Mouse (Mus musculus) hindbrain, embryonic 12.5 days (tissue): ENCODE data around the gene Gm17581. TPM values are rescaled to one million over a fixed set of nuclear protein-coding genes. Genes with fewer than 3 reads are reported as not detected.
"Not testable (repeated sequence)": the region's sequence is repeated elsewhere in the genome, so short reads cannot be mapped to it uniquely, and the experiment has no call there.

ENCODE experiments used
- ATAC-seq: fragments of 200-750 bp; cut with Nextera tagmentation; 2 replicates; pipeline ENCODE4 v1.8.0; 2017; ENCODE audit warnings: moderate TSS enrichment; ENCODE audit not compliant: low FRiP score
- H3K27ac ChIP-seq: fragments of 300-500 bp; sonication (generic); 2 replicates; pipeline ENCODE4 v1.5.1; 2016; ENCODE audit warnings: mild to moderate bottlenecking
- H3K27me3 ChIP-seq: fragments of 300-500 bp; sonication (generic); 2 replicates; pipeline ENCODE4 v1.6.1; 2016; ENCODE audit warnings: mild to moderate bottlenecking
- H3K36me3 ChIP-seq: fragments of 300-500 bp; sonication (generic); 2 replicates; pipeline ENCODE4 v1.6.1; 2016; ENCODE audit warnings: mild to moderate bottlenecking
- H3K4me1 ChIP-seq: fragments of 300-500 bp; sonication (generic); 2 replicates; pipeline ENCODE4 v1.6.1; 2016
- H3K4me2 ChIP-seq: fragments of 300-500 bp; sonication (generic); replicated peaks from 2 replicates; pipeline ENCODE4 v1.6.1; 2016; ENCODE audit warnings: mild to moderate bottlenecking
- H3K4me3 ChIP-seq: fragments of 300-500 bp; sonication (generic); 2 replicates; pipeline ENCODE4 v1.5.1; 2016; ENCODE audit warnings: mild to moderate bottlenecking
- H3K9ac ChIP-seq: fragments of 300-500 bp; sonication (generic); 2 replicates; pipeline ENCODE4 v1.6.1; 2016; ENCODE audit warnings: mild to moderate bottlenecking, moderate library complexity
- H3K9me3 ChIP-seq: fragments of 300-500 bp; sonication (generic); replicated peaks from 2 replicates; pipeline ENCODE4 v1.6.1; 2016; ENCODE audit warnings: mild to moderate bottlenecking
- WGBS: fragments of 180-500 bp; shearing (Covaris S2); methylation state at CpG from one replicate; pipeline ENCODE4 v1.1.7; 2016; 5-methylcytosine and 5-hydroxymethylcytosine counted together
- polyA plus RNA-seq: library from polyadenylated mRNA; unstranded; fragments of >200 nt; fragmentation: Nextera tagmentation; extraction: Ambion mirVana; gene quantifications from 2 replicates; pipeline ENCODE4 v1.2.1, GENCODE M21; 2016

Gm17581 gene
- not detected in 2 replicates for polyA plus RNA-seq

GRCm38 (mm10) chr2:155735766-155736165 is at the start of gene Gm17581:
TSS of gene Gm17581 (minus strand) at chr2:155735866.
- not testable (repeated sequence) for H3K4me3 ChIP-seq, H3K27me3 ChIP-seq, H3K36me3 ChIP-seq, H3K4me2 ChIP-seq, H3K4me1 ChIP-seq, H3K9me3 ChIP-seq, H3K27ac ChIP-seq, ATAC-seq, H3K9ac ChIP-seq
- 89% methylated on average over 5 of the region's 5 CpGs for WGBS

GRCm38 (mm10) chr2:155784534-155784933 is 48.9 kb upstream of the Gm17581 start:
- H3K27ac ChIP-seq = no peak overlapping the region
- H3K4me2 ChIP-seq = no peak overlapping the region
- H3K4me3 ChIP-seq = no peak overlapping the region
- H3K9ac ChIP-seq = no peak overlapping the region
- ATAC-seq = no peak
- H3K4me1 ChIP-seq = no peaks in the 10 kb centered on the region
- H3K27me3 ChIP-seq = peaks cover 5% of the 10 kb centered on the region; the same call in 1 of the 2 replicates
- no peaks in the 10 kb centered on the region for H3K9me3 ChIP-seq
- 75% methylated on average over 6 of the region's 6 CpGs for WGBS
- no peaks in the 10 kb centered on the region for H3K36me3 ChIP-seq

- H3K9ac ChIP-seq = no peak overlapping the region
- H3K36me3 ChIP-seq = no peaks in the 10 kb centered on the region
- H3K27ac ChIP-seq = no peak overlapping the region
- no peaks in the 10 kb centered on the region for H3K9me3 ChIP-seq
- peaks cover 30% of the 10 kb centered on the region for H3K4me1 ChIP-seq
- WGBS = 86% methylated on average over 3 of the region's 3 CpGs
- no peak overlapping the region for H3K4me2 ChIP-seq
- ATAC-seq = no peak
- no peak overlapping the region for H3K4me3 ChIP-seq
- H3K27me3 ChIP-seq = peaks cover 18% of the 10 kb centered on the region
These were observed 43.8 kb upstream of the Gm17581 start for GRCm38 (mm10) chr2:155779506-155779905.

GRCm38 (mm10) chr2:155779066-155779465 is 43.4 kb upstream of the Gm17581 start:
- Histone ChIP-seq H3K4me2 (no peak overlapping the region), H3K9ac (0 out of 2 replicates have a peak overlapping the region, but pooled peaks have one; percentile 23), H3K4me3 (no peak overlapping the region), H3K27me3 (peaks cover 23% of the 10 kb centered on the region), H3K9me3 (no peaks in the 10 kb centered on the region), H3K36me3 (no peaks in the 10 kb centered on the region), H3K27ac (no peak overlapping the region), H3K4me1 (peaks cover 30% of the 10 kb centered on the region)
- no peak for ATAC-seq
- WGBS = 58% methylated on average over 7 of the region's 7 CpGs

GRCm38 (mm10) chr2:155778004-155778403 is 42.3 kb upstream of the Gm17581 start:
- peak overlapping the region; percentile 30 for H3K4me2 ChIP-seq
- peaks cover 30% of the 10 kb centered on the region for H3K4me1 ChIP-seq
- H3K27ac ChIP-seq = no peak overlapping the region
- peaks cover 33% of the 10 kb centered on the region for H3K27me3 ChIP-seq
- H3K36me3 ChIP-seq = no peaks in the 10 kb centered on the region
- H3K9ac ChIP-seq = no peak overlapping the region
- H3K4me3 ChIP-seq = no peak overlapping the region
- ATAC-seq = no peak
- no peaks in the 10 kb centered on the region for H3K9me3 ChIP-seq
- WGBS = 46% methylated on average over 6 of the region's 6 CpGs

GRCm38 (mm10) chr2:155777688-155777985 is 42.0 kb upstream of the Gm17581 start:
- H3K4me2 ChIP-seq = peak overlapping the region; percentile 30
- no peaks in the 10 kb centered on the region for H3K9me3 ChIP-seq
- ATAC-seq = no peak
- WGBS = 64% methylated on average over 4 of the region's 4 CpGs
- H3K4me3 ChIP-seq = no peak overlapping the region
- H3K27me3 ChIP-seq = peaks cover 35% of the 10 kb centered on the region
- no peaks in the 10 kb centered on the region for H3K36me3 ChIP-seq
- no peak overlapping the region for H3K9ac ChIP-seq
- H3K4me1 ChIP-seq = peaks cover 30% of the 10 kb centered on the region
- no peak overlapping the region for H3K27ac ChIP-seq

- 0 out of 2 replicates have a peak overlapping the region, but pooled peaks have one; percentile 14 for H3K9ac ChIP-seq
These were observed 41.4 kb upstream of the Gm17581 start for GRCm38 (mm10) chr2:155776824-155777687.

GRCm38 (mm10) chr2:155775685-155776263 is 40.1 kb upstream of the Gm17581 start:
- no peaks in the 10 kb centered on the region for H3K36me3 ChIP-seq
- H3K9ac ChIP-seq = peak overlapping the region; percentile 90
- H3K4me1 ChIP-seq = peaks cover 30% of the 10 kb centered on the region
- peak; percentile 71 for ATAC-seq
- peaks cover 35% of the 10 kb centered on the region for H3K27me3 ChIP-seq
- WGBS = 1% methylated on average over 43 of the region's 44 CpGs
- H3K4me2 ChIP-seq = peak overlapping the region; percentile 84
- no peaks in the 10 kb centered on the region for H3K9me3 ChIP-seq
- peak overlapping the region; percentile 74 for H3K4me3 ChIP-seq
- H3K27ac ChIP-seq = peak overlapping the region; percentile 87

More at GRCm38 (mm10) chr2:155776824-155777687, 41.4 kb upstream of the Gm17581 start:
- ATAC-seq = no peak
- 72% methylated on average over 10 of the region's 10 CpGs for WGBS
- Histone ChIP-seq H3K27me3 (peaks cover 35% of the 10 kb centered on the region), H3K4me3 (no peak overlapping the region), H3K4me1 (peaks cover 30% of the 10 kb centered on the region), H3K4me2 (peak overlapping the region; percentile 30; the same call in 1 of the 2 replicates), H3K9me3 (no peaks in the 10 kb centered on the region), H3K36me3 (no peaks in the 10 kb centered on the region), H3K27ac (no peak overlapping the region)

- no peak for ATAC-seq
- Histone ChIP-seq H3K36me3 (no peaks in the 10 kb centered on the region), H3K4me1 (peaks cover 30% of the 10 kb centered on the region), H3K9me3 (no peaks in the 10 kb centered on the region), H3K4me3 (peak within 1 kb of the TSS; percentile 74), H3K27me3 (peaks cover 35% of the 10 kb centered on the region), H3K9ac (peak within 1 kb of the TSS; percentile 90), H3K27ac (peak within 1 kb of the TSS; percentile 87), H3K4me2 (peak within 1 kb of the TSS; percentile 84)
- 2% methylated on average over 66 of the region's 100 CpGs for WGBS
These were observed 39.4 kb upstream of the Gm17581 start, which contains the start of gene Mmp24 for GRCm38 (mm10) chr2:155774927-155775684. TSS of gene Mmp24 (plus strand) at chr2:155775342.

GRCm38 (mm10) chr2:155774261-155774926 is 38.7 kb upstream of the Gm17581 start:
- peak overlapping the region; percentile 74 for H3K4me3 ChIP-seq
- H3K36me3 ChIP-seq = no peaks in the 10 kb centered on the region
- no peak for ATAC-seq
- peaks cover 30% of the 10 kb centered on the region for H3K4me1 ChIP-seq
- H3K4me2 ChIP-seq = peak overlapping the region; percentile 84; the same call in 1 of the 2 replicates
- peaks cover 31% of the 10 kb centered on the region for H3K27me3 ChIP-seq
- H3K27ac ChIP-seq = 0 out of 2 replicates have a peak overlapping the region, but pooled peaks have one; percentile 12
- no peaks in the 10 kb centered on the region for H3K9me3 ChIP-seq
- 61% methylated on average over 11 of the region's 11 CpGs for WGBS
- no peak overlapping the region for H3K9ac ChIP-seq

- H3K36me3 ChIP-seq = no peaks in the 10 kb centered on the region
- H3K4me1 ChIP-seq = peaks cover 24% of the 10 kb centered on the region
- WGBS = 60% methylated on average over 4 of the region's 4 CpGs
- no peak overlapping the region for H3K4me2 ChIP-seq
- no peaks in the 10 kb centered on the region for H3K9me3 ChIP-seq
- ATAC-seq = no peak
- H3K27ac ChIP-seq = no peak overlapping the region
- H3K4me3 ChIP-seq = no peak overlapping the region
- H3K27me3 ChIP-seq = peaks cover 35% of the 10 kb centered on the region
- no peak overlapping the region for H3K9ac ChIP-seq
These were observed 38.0 kb upstream of the Gm17581 start for GRCm38 (mm10) chr2:155773664-155774063.
